Mouse (Mus musculus): ENCODE measurements around the gene Efhc1. TPM values are rescaled to one million over a fixed set of nuclear protein-coding genes. Genes with fewer than 3 reads are reported as not detected.
A peak's percentile ranks its signal among the peaks of the same experiment; 100 is the strongest.
"Not testable (repeated sequence)": the region's sequence is repeated elsewhere in the genome, so short reads cannot be mapped to it uniquely, and the experiment has no call there.

The Efhc1 gene
- polyA plus RNA-seq, 1 experiment from 2014 or later = 2.0 TPM

DNA sequence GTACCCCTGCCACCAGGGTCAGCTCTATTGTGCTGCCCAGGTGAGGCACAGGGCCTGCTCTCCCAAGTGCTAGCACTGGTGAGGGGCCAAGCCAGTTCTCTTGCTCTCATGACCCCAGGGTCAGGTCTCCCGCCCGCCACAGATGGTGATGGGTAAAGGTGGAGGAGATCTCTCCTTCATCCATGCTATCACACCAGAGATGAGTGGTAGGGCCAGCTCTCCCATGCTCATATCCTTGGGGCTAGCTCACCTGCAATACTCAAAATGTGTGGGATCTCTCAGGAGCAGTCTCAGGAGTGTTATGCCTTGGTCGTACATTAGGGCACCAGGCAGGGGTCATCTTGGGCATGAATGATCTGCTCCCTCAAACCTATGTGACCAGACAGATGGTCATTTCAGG is 36.7 kb upstream of the Efhc1 start:
- TF ChIP-seq CTCF (IDR thresholded peaks at IDR 0.05; ENCODE audit: low read depth) = no peak
- no peak overlapping the region for H3K27ac ChIP-seq

DNA sequence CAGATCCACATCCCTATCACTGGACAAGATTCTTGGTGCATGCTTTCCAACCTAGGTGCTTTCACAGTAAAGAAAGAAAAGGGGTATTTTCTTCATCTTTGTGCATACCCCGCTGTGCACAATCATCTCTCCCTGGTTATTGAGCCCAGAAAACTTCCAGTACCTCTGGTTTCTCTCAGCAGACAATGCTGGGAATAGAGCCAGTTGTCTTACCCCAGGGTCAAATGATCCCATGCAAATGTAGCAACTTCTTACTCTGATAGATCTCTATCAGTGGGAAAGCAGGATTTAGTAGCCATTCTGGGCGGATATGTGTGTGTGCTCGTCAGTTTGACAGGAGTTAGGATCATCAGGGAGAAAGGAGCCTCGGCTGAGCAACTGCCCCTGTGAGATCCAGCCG is 35.8 kb upstream of the Efhc1 start:
- H3K4me3 ChIP-seq (replicated peaks; ENCODE audit: low read depth, low read length) = no peak overlapping the region
- H3K36me3 ChIP-seq (ENCODE audit: insufficient read depth, low read length) = no peaks in the 10 kb centered on the region
- 79% methylated on average over 5 of the region's 5 CpGs for WGBS
- no peak overlapping the region for H3K9ac ChIP-seq (ENCODE audit: low read depth, low read length)
- H3K4me2 ChIP-seq (ENCODE audit: low read length) = no peak overlapping the region
- no peaks in the 10 kb centered on the region for H3K9me3 ChIP-seq (replicated peaks; ENCODE audit: low read length)
- TF ChIP-seq CTCF (IDR thresholded peaks at IDR 0.05; ENCODE audit: low read depth) = no peak
- H3K27me3 ChIP-seq (ENCODE audit: insufficient read depth, low read length) = no peaks in the 10 kb centered on the region
- no peak overlapping the region for H3K27ac ChIP-seq
- DNase-seq (ENCODE audit: low spot score) (no peak), ATAC-seq (replicated peaks; ENCODE audit: low FRiP score, low read depth) (no peak)
- H3K4me1 ChIP-seq (replicated peaks; ENCODE audit: insufficient read depth, low read length) = 0 out of 2 replicates have a peak, but pooled peaks cover 5% of the 10 kb centered on the region

More for the DNA sequence above, 36.7 kb upstream of the Efhc1 start:
- Histone ChIP-seq H3K27me3 (ENCODE audit: insufficient read depth, low read length) (no peaks in the 10 kb centered on the region), H3K4me2 (ENCODE audit: low read length) (no peak overlapping the region), H3K9ac (ENCODE audit: low read depth, low read length) (no peak overlapping the region), H3K4me3 (replicated peaks; ENCODE audit: low read depth, low read length) (no peak overlapping the region), H3K36me3 (ENCODE audit: insufficient read depth, low read length) (no peaks in the 10 kb centered on the region), H3K9me3 (replicated peaks; ENCODE audit: low read length) (no peaks in the 10 kb centered on the region), H3K4me1 (replicated peaks; ENCODE audit: insufficient read depth, low read length) (0 out of 2 replicates have a peak, but pooled peaks cover 5% of the 10 kb centered on the region)
- DNase-seq (ENCODE audit: low spot score) = no peak
- no peak for ATAC-seq (replicated peaks; ENCODE audit: low FRiP score, low read depth)
- WGBS = 97% methylated on average over 3 of the region's 3 CpGs

DNA sequence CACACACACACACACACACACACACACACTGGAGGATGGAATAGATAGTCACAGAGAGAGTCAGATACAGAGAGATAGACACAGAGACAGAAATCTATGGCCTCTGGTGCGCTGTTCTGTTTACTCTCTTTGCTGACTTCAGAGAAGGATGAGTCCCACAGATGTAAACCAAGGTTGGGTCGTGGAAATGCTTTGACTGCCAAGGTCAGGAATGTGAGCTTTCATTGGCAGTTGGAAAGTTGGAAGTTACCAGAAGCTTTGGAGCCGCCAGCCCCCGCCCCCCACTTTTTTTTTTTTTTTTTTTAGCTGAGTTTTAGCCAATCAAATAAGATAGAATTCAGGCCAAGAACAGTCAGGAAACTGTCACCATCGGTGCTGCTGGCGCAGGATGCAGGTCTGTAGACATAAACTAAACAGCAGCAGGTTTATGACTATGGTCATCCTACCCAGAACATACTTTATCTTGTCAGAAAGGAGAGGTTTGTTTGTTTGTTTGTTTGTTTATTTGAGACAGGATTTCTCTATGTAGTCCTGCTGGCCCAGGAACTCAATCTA is 33.9 kb upstream of the Efhc1 start:
- Histone ChIP-seq H3K4me1 (replicated peaks; ENCODE audit: insufficient read depth, low read length) (0 out of 2 replicates have a peak, but pooled peaks cover 3% of the 10 kb centered on the region), H3K9ac (ENCODE audit: low read depth, low read length) (no peak overlapping the region), H3K9me3 (replicated peaks; ENCODE audit: low read length) (no peaks in the 10 kb centered on the region), H3K27ac (no peak overlapping the region), H3K4me2 (ENCODE audit: low read length) (no peak overlapping the region), H3K4me3 (replicated peaks; ENCODE audit: low read depth, low read length) (no peak overlapping the region), H3K36me3 (ENCODE audit: insufficient read depth, low read length) (no peaks in the 10 kb centered on the region), H3K27me3 (ENCODE audit: insufficient read depth, low read length) (no peaks in the 10 kb centered on the region)
- 82% methylated on average over 6 of the region's 6 CpGs for WGBS
- no peak for ATAC-seq (replicated peaks; ENCODE audit: low FRiP score, low read depth)
- no peak for TF ChIP-seq CTCF (IDR thresholded peaks at IDR 0.05; ENCODE audit: low read depth)
- no peak for DNase-seq (ENCODE audit: low spot score)

DNA sequence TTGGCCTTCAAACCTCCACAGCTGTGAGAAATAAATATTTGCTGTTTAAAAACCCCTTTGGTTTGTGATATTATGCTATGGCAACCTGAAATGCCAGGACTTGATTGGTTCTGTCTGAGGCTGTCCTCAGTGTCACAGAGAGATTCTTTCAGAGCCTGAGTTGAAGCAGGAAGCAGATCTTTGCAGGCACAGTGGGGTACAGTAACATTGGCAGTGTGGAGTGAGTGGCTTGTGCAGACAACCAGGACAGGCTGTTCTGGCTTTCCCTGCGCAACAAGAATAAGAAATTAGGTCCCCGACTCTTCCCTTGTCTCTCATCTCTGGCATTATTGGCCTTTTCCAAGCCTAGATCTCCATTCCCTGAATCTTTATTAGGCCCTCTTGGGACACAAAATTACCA is 31.7 kb upstream of the Efhc1 start:
- ATAC-seq (replicated peaks; ENCODE audit: low FRiP score, low read depth) (no peak), DNase-seq (ENCODE audit: low spot score) (no peak)
- no peak overlapping the region for H3K4me2 ChIP-seq (ENCODE audit: low read length)
- no peak for TF ChIP-seq CTCF (IDR thresholded peaks at IDR 0.05; ENCODE audit: low read depth)
- H3K27ac ChIP-seq = no peak overlapping the region
- H3K27me3 ChIP-seq (ENCODE audit: insufficient read depth, low read length) = no peaks in the 10 kb centered on the region
- WGBS = 95% methylated on average over 2 of the region's 2 CpGs
- H3K9ac ChIP-seq (ENCODE audit: low read depth, low read length) = no peak overlapping the region
- no peaks in the 10 kb centered on the region for H3K9me3 ChIP-seq (replicated peaks; ENCODE audit: low read length)
- H3K4me1 ChIP-seq (replicated peaks; ENCODE audit: insufficient read depth, low read length) = no peaks in the 10 kb centered on the region
- no peaks in the 10 kb centered on the region for H3K36me3 ChIP-seq (ENCODE audit: insufficient read depth, low read length)
- H3K4me3 ChIP-seq (replicated peaks; ENCODE audit: low read depth, low read length) = no peak overlapping the region

DNA sequence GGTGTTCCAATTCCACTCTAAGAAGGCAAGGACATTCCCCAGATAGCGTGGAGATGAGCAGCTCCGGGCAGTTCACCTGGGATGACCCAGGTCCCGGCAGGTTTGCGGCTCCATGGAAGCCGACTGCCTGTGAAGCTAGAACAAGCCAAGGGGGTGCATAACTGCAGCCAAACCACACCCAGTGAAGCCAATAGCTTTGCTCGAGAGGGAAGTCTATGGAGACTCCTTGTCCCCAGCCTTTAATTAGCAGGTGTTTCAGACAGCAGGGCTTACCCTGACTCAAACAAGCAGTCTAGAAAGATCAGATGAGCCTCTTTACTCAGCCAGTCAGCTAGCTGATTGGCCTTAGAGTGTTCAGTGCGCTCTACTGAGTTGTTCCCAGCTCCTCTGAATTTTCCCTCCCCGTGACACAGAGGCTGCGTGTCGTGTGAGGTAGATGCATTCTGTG is 30.3 kb upstream of the Efhc1 start:
- no peak for TF ChIP-seq CTCF (IDR thresholded peaks at IDR 0.05; ENCODE audit: low read depth)
- ATAC-seq (replicated peaks; ENCODE audit: low FRiP score, low read depth) (no peak), DNase-seq (ENCODE audit: low spot score) (no peak)
- no peaks in the 10 kb centered on the region for H3K36me3 ChIP-seq (ENCODE audit: insufficient read depth, low read length)
- H3K9ac ChIP-seq (ENCODE audit: low read depth, low read length) = no peak overlapping the region
- no peaks in the 10 kb centered on the region for H3K4me1 ChIP-seq (replicated peaks; ENCODE audit: insufficient read depth, low read length)
- H3K4me3 ChIP-seq (replicated peaks; ENCODE audit: low read depth, low read length) = no peak overlapping the region
- H3K9me3 ChIP-seq (replicated peaks; ENCODE audit: low read length) = no peaks in the 10 kb centered on the region
- no peak overlapping the region for H3K27ac ChIP-seq
- no peaks in the 10 kb centered on the region for H3K27me3 ChIP-seq (ENCODE audit: insufficient read depth, low read length)
- 88% methylated on average over 10 of the region's 10 CpGs for WGBS
- no peak overlapping the region for H3K4me2 ChIP-seq (ENCODE audit: low read length)

DNA sequence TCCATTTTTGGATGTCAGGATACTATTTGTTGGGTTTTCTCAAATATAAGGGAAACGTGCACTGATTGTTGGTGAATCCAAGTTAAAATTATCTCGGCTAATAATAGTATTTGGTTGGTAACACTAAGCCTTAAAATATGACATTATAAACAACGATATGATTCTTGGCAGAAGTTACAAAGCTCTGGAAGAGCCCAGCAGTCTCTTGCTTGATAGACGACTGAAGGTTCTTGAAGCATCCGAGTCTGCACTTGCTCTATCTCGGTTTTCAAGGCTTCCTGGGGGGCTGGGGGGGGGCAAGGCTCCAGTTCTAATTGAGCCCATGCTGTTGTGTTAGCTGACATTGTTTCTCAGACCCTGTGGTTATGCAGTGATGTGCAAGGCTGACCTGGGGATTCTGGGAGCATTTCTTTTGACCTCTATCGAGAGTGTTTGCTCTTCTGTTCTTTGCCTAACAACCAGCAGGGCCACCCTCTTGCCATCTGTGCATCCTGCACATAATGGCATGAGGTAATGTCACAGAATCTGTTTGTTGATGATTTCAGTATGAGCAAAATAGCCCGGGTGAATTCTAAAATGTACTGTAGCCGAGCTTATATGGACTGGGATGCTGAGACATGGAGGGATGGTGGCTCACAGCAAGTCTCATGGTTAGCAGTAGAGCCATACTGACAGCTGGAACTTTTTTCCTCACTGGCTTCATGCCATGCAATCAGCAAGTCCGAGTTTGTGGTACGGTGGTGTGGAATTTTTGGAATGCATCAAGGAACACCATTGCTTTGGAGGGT is 28.6 kb upstream of the Efhc1 start:
- ATAC-seq (replicated peaks; ENCODE audit: low FRiP score, low read depth) (no peak; the same call in 1 of the 2 replicates), DNase-seq (ENCODE audit: low spot score) (peak; percentile 50)
- H3K4me1 ChIP-seq (replicated peaks; ENCODE audit: insufficient read depth, low read length) = no peaks in the 10 kb centered on the region

DNA sequence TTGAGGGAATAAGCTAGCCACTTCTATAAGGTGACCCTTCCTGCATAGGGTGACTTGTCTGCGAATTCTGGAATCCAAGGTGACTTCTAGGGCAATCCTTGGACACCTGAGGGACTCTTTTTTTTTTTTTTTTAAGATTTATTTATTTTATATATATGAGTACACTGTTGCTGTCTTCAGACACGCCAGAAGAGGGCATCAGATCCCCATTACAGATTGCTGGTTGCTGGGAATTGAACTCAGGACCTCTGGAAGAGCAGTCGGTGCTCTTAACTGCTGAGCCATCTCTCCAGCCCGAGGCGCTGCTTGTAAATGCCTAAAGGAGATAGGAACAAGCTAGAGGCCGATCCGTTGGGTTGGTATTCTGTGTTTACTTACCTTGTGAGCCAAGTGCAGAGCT is 26.1 kb upstream of the Efhc1 start:
- not testable (repeated sequence) for H3K4me2 ChIP-seq (ENCODE audit: low read length); DNase-seq (ENCODE audit: low spot score); H3K4me1 ChIP-seq (replicated peaks; ENCODE audit: insufficient read depth, low read length); ATAC-seq (replicated peaks; ENCODE audit: low FRiP score, low read depth); H3K9me3 ChIP-seq (replicated peaks; ENCODE audit: low read length); H3K27ac ChIP-seq; H3K27me3 ChIP-seq (ENCODE audit: insufficient read depth, low read length); H3K9ac ChIP-seq (ENCODE audit: low read depth, low read length); H3K4me3 ChIP-seq (replicated peaks; ENCODE audit: low read depth, low read length); H3K36me3 ChIP-seq (ENCODE audit: insufficient read depth, low read length)
- 87% methylated on average over 7 of the region's 7 CpGs for WGBS

More for the DNA sequence above, 28.6 kb upstream of the Efhc1 start:
- Histone ChIP-seq H3K9ac (ENCODE audit: low read depth, low read length) (no peak overlapping the region), H3K36me3 (ENCODE audit: insufficient read depth, low read length) (no peaks in the 10 kb centered on the region), H3K27me3 (ENCODE audit: insufficient read depth, low read length) (no peaks in the 10 kb centered on the region), H3K27ac (no peak overlapping the region), H3K9me3 (replicated peaks; ENCODE audit: low read length) (no peaks in the 10 kb centered on the region), H3K4me3 (replicated peaks; ENCODE audit: low read depth, low read length) (no peak overlapping the region), H3K4me2 (ENCODE audit: low read length) (peak overlapping the region; percentile 14; the same call in 1 of the 2 replicates)
- 45% methylated on average over 11 of the region's 11 CpGs for WGBS
- TF ChIP-seq CTCF (IDR thresholded peaks at IDR 0.05; ENCODE audit: low read depth) = no peak
